Mouse (Mus musculus) hindbrain, postnatal 0 days (tissue): ENCODE measurements around the gene Adamts2. TPM values are rescaled to one million over a fixed set of nuclear protein-coding genes. Genes with fewer than 3 reads are reported as not detected.
A peak's percentile ranks its signal among the peaks of the same experiment; 100 is the strongest.

ENCODE experiments used
- ATAC-seq: fragments of 200-750 bp; cut with Nextera tagmentation; 2 replicates; pipeline ENCODE4 v1.8.0; 2017; ENCODE audit warnings: mild to moderate bottlenecking, moderate TSS enrichment, moderate library complexity
- DNase-seq: peaks from one replicate; pipeline ENCODE4 v3.0.0-alpha.2; 2015; ENCODE audit warnings: low spot score
- H3K27ac ChIP-seq: fragments of 300-500 bp; sonication (generic); 2 replicates; pipeline ENCODE4 v1.5.1; 2014; ENCODE audit warnings: mild to moderate bottlenecking
- H3K27me3 ChIP-seq: fragments of 300-500 bp; sonication (generic); 2 replicates; pipeline ENCODE4 v1.6.1; 2014; ENCODE audit warnings: low read length, mixed read lengths; ENCODE audit not compliant: insufficient read depth
- H3K36me3 ChIP-seq: fragments of 300-500 bp; sonication (generic); 2 replicates; pipeline ENCODE4 v1.6.1; 2014; ENCODE audit warnings: low read length, mixed read lengths; ENCODE audit not compliant: insufficient read depth
- H3K4me1 ChIP-seq: fragments of 300-500 bp; sonication (generic); 2 replicates; pipeline ENCODE4 v1.6.1; 2014; ENCODE audit warnings: antibody characterized with exemption, low read length, mixed read lengths; ENCODE audit not compliant: insufficient read depth
- H3K4me2 ChIP-seq: fragments of 300-500 bp; sonication (generic); 2 replicates; pipeline ENCODE4 v1.6.1; 2014; ENCODE audit warnings: low read depth, mild to moderate bottlenecking, low read length, moderate library complexity, mixed read lengths
- H3K4me3 ChIP-seq: fragments of 300-500 bp; sonication (generic); 2 replicates; pipeline ENCODE4 v1.5.1; 2014; ENCODE audit warnings: low read length
- H3K9ac ChIP-seq: fragments of 300-500 bp; sonication (generic); replicated peaks from 2 replicates; pipeline ENCODE4 v1.6.1; 2014; ENCODE audit warnings: mild to moderate bottlenecking, low read length, moderate library complexity, mixed read lengths
- H3K9me3 ChIP-seq: fragments of 300-500 bp; sonication (generic); 2 replicates; pipeline ENCODE4 v1.6.1; 2016; ENCODE audit warnings: low read length, mixed read lengths
- CTCF ChIP-seq: IDR thresholded peaks from 2 replicates; pipeline ENCODE4 v1.5.1; 2016; ENCODE audit warnings: antibody characterized with exemption, control low read depth, low read depth
- WGBS: fragments of 180-500 bp; shearing (Covaris S2); extraction: QIAGEN DNeasy Blood & Tissue Kit; methylation state at CpG from one replicate; pipeline ENCODE4 v1.1.7; 2014; 5-methylcytosine and 5-hydroxymethylcytosine counted together
- polyA plus RNA-seq: library from polyadenylated mRNA; unstranded; fragments of >200 nt; fragmentation: Nextera tagmentation; extraction: Ambion mirVana; gene quantifications from 2 replicates; pipeline ENCODE4 v1.2.1, GENCODE M21; 2015
- total RNA-seq: library from RNA; depleted of rRNA; stranded (reverse); fragments of >200 nt; gene quantifications from 2 replicates; pipeline ENCODE4 v1.2.3, GENCODE M21; 2014

Gene Adamts2
- total and polyA plus RNA-seq, 2 experiments from 2014 or later: 5.8 to 15.1 TPM

DNA sequence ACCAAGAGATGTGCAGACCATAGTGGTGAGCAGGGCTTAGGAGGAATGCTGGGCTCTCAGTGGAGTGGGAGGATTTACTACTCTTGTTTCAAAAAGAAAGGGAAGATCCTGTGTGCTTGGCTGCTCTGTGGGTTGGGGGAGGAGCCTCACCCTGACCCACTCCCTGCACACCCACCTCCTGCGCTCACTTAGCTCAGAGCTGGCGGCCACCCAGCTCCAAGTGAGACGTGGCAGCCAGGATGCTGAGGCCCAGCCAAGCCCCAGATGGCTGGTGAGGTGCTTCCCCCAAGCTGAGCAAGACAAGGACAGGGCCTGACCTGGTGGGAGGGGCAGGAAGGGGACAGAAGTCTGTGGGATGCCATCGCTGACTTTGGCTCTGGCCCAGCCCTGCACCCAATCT lies 30.4 kb downstream of the Adamts2 start:
- Histone ChIP-seq H3K27ac (no peak overlapping the region), H3K9me3 (no peaks in the 10 kb centered on the region), H3K27me3 (no peaks in the 10 kb centered on the region), H3K4me3 (no peak overlapping the region), H3K36me3 (no peaks in the 10 kb centered on the region), H3K4me2 (no peak overlapping the region), H3K9ac (no peak overlapping the region), H3K4me1 (peaks cover 14% of the 10 kb centered on the region; the same call in 1 of the 2 replicates)
- peak; percentile 67; the same call in 1 of the 2 replicates for ATAC-seq
- peak; percentile 62 for DNase-seq
- 35% methylated on average over 4 of the region's 4 CpGs for WGBS
- TF ChIP-seq CTCF: no peak

DNA sequence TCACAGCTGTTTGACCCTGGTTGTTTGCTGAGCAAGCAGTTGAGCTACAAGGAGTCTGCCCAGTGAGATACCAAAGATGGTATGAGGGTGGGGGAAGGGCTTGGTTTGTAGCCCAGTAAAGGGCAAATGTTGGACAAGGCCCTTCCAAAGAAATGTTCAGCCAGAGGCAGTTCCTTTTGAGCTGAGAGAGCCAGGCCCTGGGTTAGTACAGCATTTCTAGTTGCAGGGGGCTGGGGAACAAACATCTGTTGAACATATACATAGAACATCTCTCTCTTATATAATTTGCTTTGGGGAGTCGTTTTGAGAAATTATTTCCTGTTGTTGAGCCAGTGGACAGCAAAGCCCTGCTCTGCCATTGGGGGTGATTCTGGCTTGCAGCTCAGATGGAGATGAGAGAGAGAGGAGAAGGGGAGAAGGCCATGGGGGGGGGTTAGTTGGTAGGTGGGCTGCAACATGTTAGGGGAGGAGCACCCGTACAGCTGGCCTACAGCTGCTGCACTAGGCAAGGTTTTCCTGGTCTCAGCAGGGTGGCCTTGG lies 33.2 kb downstream of the Adamts2 start:
- no peak for TF ChIP-seq CTCF
- H3K27ac ChIP-seq: no peak overlapping the region
- WGBS: 88% methylated on average over 2 of the region's 2 CpGs
- H3K9ac ChIP-seq: no peak overlapping the region
- peaks cover 6% of the 10 kb centered on the region; the same call in 1 of the 2 replicates for H3K4me1 ChIP-seq
- no peak overlapping the region for H3K4me2 ChIP-seq
- H3K9me3 ChIP-seq: no peaks in the 10 kb centered on the region
- no peaks in the 10 kb centered on the region for H3K27me3 ChIP-seq
- no peak for ATAC-seq
- H3K4me3 ChIP-seq: no peak overlapping the region
- DNase-seq: no peak
- H3K36me3 ChIP-seq: no peaks in the 10 kb centered on the region

GRCm38 (mm10) chr11:50637026-50637425 lies 35.1 kb downstream of the Adamts2 start:
- no peak for ATAC-seq
- TF ChIP-seq CTCF: no peak
- Histone ChIP-seq H3K4me1 (peaks cover 4% of the 10 kb centered on the region; the same call in 1 of the 2 replicates), H3K9ac (no peak overlapping the region), H3K9me3 (no peaks in the 10 kb centered on the region), H3K4me3 (no peak overlapping the region), H3K4me2 (no peak overlapping the region), H3K36me3 (no peaks in the 10 kb centered on the region), H3K27ac (no peak overlapping the region), H3K27me3 (no peaks in the 10 kb centered on the region)
- no peak for DNase-seq
- 80% methylated on average over 11 of the region's 11 CpGs for WGBS

DNA sequence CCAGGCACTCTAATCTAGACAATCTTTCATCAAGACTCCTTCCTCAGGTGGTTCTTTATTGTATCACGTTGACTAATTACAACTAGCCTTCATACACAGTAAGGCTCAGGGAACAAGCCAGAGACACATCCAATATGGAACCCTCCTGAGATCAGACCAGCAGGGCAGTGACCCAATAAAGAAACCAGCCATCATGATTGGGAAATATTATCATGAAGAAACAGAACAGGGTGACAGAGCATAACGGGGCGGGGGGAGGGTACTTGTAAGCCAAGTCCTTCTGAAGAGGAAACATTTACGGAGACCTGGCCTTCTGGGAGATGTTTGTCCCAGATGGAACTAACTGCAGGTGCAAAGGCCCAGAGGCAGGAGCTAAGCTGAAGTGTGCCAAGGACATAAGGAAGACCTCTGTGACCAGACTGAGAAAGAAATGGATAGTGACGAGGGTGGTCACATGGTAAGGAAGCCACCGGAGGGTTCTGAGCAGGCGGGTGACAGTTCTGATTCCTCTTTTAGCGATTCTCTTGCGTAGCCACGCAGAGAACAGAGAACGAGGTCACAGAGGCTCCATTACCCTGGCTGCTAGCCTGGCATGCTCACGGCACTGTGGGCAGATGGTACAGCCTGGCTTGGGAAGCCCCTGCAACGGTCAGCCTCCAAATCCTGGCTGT lies 36.4 kb downstream of the Adamts2 start:
- Histone ChIP-seq H3K4me1 (no peaks in the 10 kb centered on the region), H3K9ac (no peak overlapping the region), H3K9me3 (no peaks in the 10 kb centered on the region), H3K27me3 (no peaks in the 10 kb centered on the region), H3K27ac (no peak overlapping the region), H3K4me3 (no peak overlapping the region), H3K4me2 (no peak overlapping the region), H3K36me3 (no peaks in the 10 kb centered on the region)
- peak; percentile 25 for DNase-seq
- TF ChIP-seq CTCF: no peak
- 85% methylated on average over 13 of the region's 13 CpGs for WGBS
- peak; percentile 24; the same call in 1 of the 2 replicates for ATAC-seq

DNA sequence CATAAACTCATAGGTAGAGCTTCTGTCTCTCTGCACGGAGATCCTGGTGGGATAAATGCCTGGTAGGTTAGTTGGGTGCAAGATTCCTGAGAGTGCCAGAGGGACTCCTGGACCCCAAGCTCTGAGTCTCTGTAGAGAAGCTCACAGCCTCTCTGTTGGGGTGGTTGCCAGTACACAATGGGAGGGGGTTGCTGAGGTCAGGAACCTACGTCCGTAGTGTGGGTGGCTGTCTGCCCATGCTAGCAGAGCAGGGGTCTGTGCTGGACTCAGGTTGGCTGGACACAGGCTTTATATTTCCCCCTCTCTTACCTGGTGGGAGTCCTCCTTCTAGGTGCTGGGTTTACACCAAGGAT lies 37.0 kb downstream of the Adamts2 start:
- Histone ChIP-seq H3K9ac (no peak overlapping the region), H3K9me3 (no peaks in the 10 kb centered on the region), H3K27me3 (no peaks in the 10 kb centered on the region), H3K4me1 (no peaks in the 10 kb centered on the region), H3K27ac (no peak overlapping the region), H3K36me3 (no peaks in the 10 kb centered on the region), H3K4me2 (no peak overlapping the region), H3K4me3 (no peak overlapping the region)
- WGBS: 68% methylated on average over 3 of the region's 3 CpGs
- TF ChIP-seq CTCF: no peak
- DNase-seq (no peak), ATAC-seq (no peak; the same call in 1 of the 2 replicates)

GRCm38 (mm10) chr11:50642583-50642982 lies 40.7 kb downstream of the Adamts2 start:
- 84% methylated on average over 3 of the region's 3 CpGs for WGBS
- no peak overlapping the region for H3K9ac ChIP-seq

GRCm38 (mm10) chr11:50646148-50646547 lies 44.3 kb downstream of the Adamts2 start:
- no peak for TF ChIP-seq CTCF
- no peaks in the 10 kb centered on the region for H3K4me1 ChIP-seq
- H3K27me3 ChIP-seq: no peaks in the 10 kb centered on the region
- H3K4me2 ChIP-seq: no peak overlapping the region
- 0 out of 2 replicates have a peak, but pooled peaks cover 3% of the 10 kb centered on the region for H3K9me3 ChIP-seq
- ATAC-seq: no peak
- no peak overlapping the region for H3K4me3 ChIP-seq
- WGBS: 39% methylated on average over 4 of the region's 4 CpGs
- no peak for DNase-seq
- no peak overlapping the region for H3K9ac ChIP-seq
- no peak overlapping the region for H3K27ac ChIP-seq
- no peaks in the 10 kb centered on the region for H3K36me3 ChIP-seq

More at GRCm38 (mm10) chr11:50642583-50642982, 40.7 kb downstream of the Adamts2 start:
- no peak for DNase-seq
- Histone ChIP-seq H3K27me3 (no peaks in the 10 kb centered on the region), H3K9me3 (0 out of 2 replicates have a peak, but pooled peaks cover under 1% of the 10 kb centered on the region), H3K4me3 (no peak overlapping the region), H3K4me1 (no peaks in the 10 kb centered on the region), H3K36me3 (no peaks in the 10 kb centered on the region), H3K27ac (no peak overlapping the region), H3K4me2 (no peak overlapping the region)
- no peak for ATAC-seq
- TF ChIP-seq CTCF: no peak
